Mouse (Mus musculus) gonadal fat pad, adult 2 months (tissue): ENCODE results near the gene Drosha. TPM values are rescaled to one million over a fixed set of nuclear protein-coding genes. Genes with fewer than 3 reads are reported as not detected.
"Not testable (repeated sequence)": the region's sequence is repeated elsewhere in the genome, so short reads cannot be mapped to it uniquely, and the experiment has no call there.

ENCODE experiments used
- DNase-seq: peaks from one replicate; pipeline ENCODE4 v3.0.0-alpha.2; 2012; ENCODE audit warnings: low read depth
- polyA plus RNA-seq: library from polyadenylated mRNA; depleted of rRNA; stranded (reverse); fragments of >200 nt; gene quantifications from 2 replicates; pipeline ENCODE4 v1.2.3, GENCODE M21; 2012; rRNA removed

The Drosha gene
- 11.3 and 15.2 TPM in 2 replicates for polyA plus RNA-seq

- DNase-seq: peak; percentile 92
Observed at GRCm38 (mm10) chr15:12824197-12824952, at the start of gene Drosha, which contains the start of gene 6030458C11Rik. Gene Drosha (plus strand): TSS chr15:12824815. Gene 6030458C11Rik (minus strand): TSS chr15:12824649.

- no peak for DNase-seq
Observed at GRCm38 (mm10) chr15:12781296-12781695, 43.3 kb upstream of the Drosha start.

- no peak for DNase-seq
Observed at GRCm38 (mm10) chr15:12781729-12782326, 42.8 kb upstream of the Drosha start.

GRCm38 (mm10) chr15:12788536-12788935, 36.1 kb upstream of the Drosha start:
- DNase-seq: no peak

GRCm38 (mm10) chr15:12789406-12789867, 35.2 kb upstream of the Drosha start:
- no peak for DNase-seq

GRCm38 (mm10) chr15:12794311-12794710, 30.3 kb upstream of the Drosha start:
- no peak for DNase-seq

- DNase-seq: peak; percentile 6
Observed at GRCm38 (mm10) chr15:12795457-12795894, 29.1 kb upstream of the Drosha start.

GRCm38 (mm10) chr15:12795909-12796470, 28.6 kb upstream of the Drosha start:
- DNase-seq: no peak

GRCm38 (mm10) chr15:12798043-12798442, 26.6 kb upstream of the Drosha start:
- DNase-seq: no peak

- DNase-seq: no peak
Observed at GRCm38 (mm10) chr15:12800405-12801141, 24.0 kb upstream of the Drosha start.

GRCm38 (mm10) chr15:12801142-12801506, 23.5 kb upstream of the Drosha start:
- DNase-seq: not testable (repeated sequence)

GRCm38 (mm10) chr15:12805071-12805470, 19.5 kb upstream of the Drosha start:
- no peak for DNase-seq

GRCm38 (mm10) chr15:12807088-12807487, 17.5 kb upstream of the Drosha start:
- DNase-seq: no peak

- DNase-seq: no peak
Observed at GRCm38 (mm10) chr15:12809305-12809704, 15.3 kb upstream of the Drosha start.

GRCm38 (mm10) chr15:12812646-12813045, 12.0 kb upstream of the Drosha start:
- DNase-seq: no peak

- DNase-seq: no peak
Observed at GRCm38 (mm10) chr15:12817592-12817991, 7.0 kb upstream of the Drosha start.

- DNase-seq: no peak
Observed at GRCm38 (mm10) chr15:12822416-12823395, 1.9 kb upstream of the Drosha start.

GRCm38 (mm10) chr15:12823455-12824119, 1.0 kb upstream of the Drosha start:
- DNase-seq: no peak

- DNase-seq: no peak
Observed at GRCm38 (mm10) chr15:12824965-12825364, 350 bp downstream of the Drosha start.

- no peak for DNase-seq
Observed at GRCm38 (mm10) chr15:12825408-12825807, 793 bp downstream of the Drosha start.
